Mouse (Mus musculus): ENCODE data around the gene Olfr675. TPM values are rescaled to one million over a fixed set of nuclear protein-coding genes. Genes with fewer than 3 reads are reported as not detected.
"Not testable (repeated sequence)": the region's sequence is repeated elsewhere in the genome, so short reads cannot be mapped to it uniquely, and the experiment has no call there.

Olfr675 gene
- polyA plus RNA-seq (2014; fragmentation: Nextera tagmentation; extraction: Ambion mirVana) = not detected in 2 replicates

GRCm38 (mm10) chr7:105028360-105028759 is at the start of gene Olfr675:
TSS of gene Olfr675 (minus strand) at chr7:105028460.
- H3K4me1 ChIP-seq (ENCODE audit: control insufficient read depth, insufficient read depth, low read length) = no peaks in the 10 kb centered on the region
- ATAC-seq (ENCODE audit: insufficient number of reproducible peaks, insufficient read depth, low FRiP score, low read depth) = no peak
- 76% methylated on average over 1 of the region's 1 CpGs for WGBS

GRCm38 (mm10) chr7:105064175-105064574 is 35.9 kb upstream of the Olfr675 start, which contains the start of gene Olfr678:
TSS of gene Olfr678 (plus strand) at chr7:105064475.
- no peak for ATAC-seq (ENCODE audit: insufficient number of reproducible peaks, insufficient read depth, low FRiP score, low read depth)
- H3K9ac ChIP-seq (replicated peaks; ENCODE audit: low read depth, low read length) = no peak within 1 kb of the TSS
- no peaks in the 10 kb centered on the region for H3K4me1 ChIP-seq (ENCODE audit: control insufficient read depth, insufficient read depth, low read length)
- no peaks in the 10 kb centered on the region for H3K36me3 ChIP-seq (ENCODE audit: control insufficient read depth, insufficient read depth, low read length)
- no peaks in the 10 kb centered on the region for H3K9me3 ChIP-seq (ENCODE audit: control insufficient read depth, low read depth, low read length)
- H3K27me3 ChIP-seq (ENCODE audit: control insufficient read depth, insufficient read depth, low read length) = no peaks in the 10 kb centered on the region
- H3K27ac ChIP-seq (ENCODE audit: low read length) = no peak within 1 kb of the TSS
- H3K4me3 ChIP-seq (ENCODE audit: low read depth, low read length) = no peak within 1 kb of the TSS
- WGBS = 94% methylated on average over 1 of the region's 1 CpGs
- no peak within 1 kb of the TSS for H3K4me2 ChIP-seq (replicated peaks; ENCODE audit: low read depth, low read length)

More at GRCm38 (mm10) chr7:105028360-105028759, at the start of gene Olfr675:
- H3K27me3 ChIP-seq (ENCODE audit: control insufficient read depth, insufficient read depth, low read length) = no peaks in the 10 kb centered on the region
- H3K36me3 ChIP-seq (ENCODE audit: control insufficient read depth, insufficient read depth, low read length) = no peaks in the 10 kb centered on the region
- no peak within 1 kb of the TSS for H3K27ac ChIP-seq (ENCODE audit: low read length)
- H3K4me3 ChIP-seq (ENCODE audit: low read depth, low read length) = no peak within 1 kb of the TSS
- no peak within 1 kb of the TSS for H3K4me2 ChIP-seq (replicated peaks; ENCODE audit: low read depth, low read length)
- H3K9me3 ChIP-seq (ENCODE audit: control insufficient read depth, low read depth, low read length) = no peaks in the 10 kb centered on the region
- H3K9ac ChIP-seq (replicated peaks; ENCODE audit: low read depth, low read length) = no peak within 1 kb of the TSS

GRCm38 (mm10) chr7:105058951-105059350 is 30.7 kb upstream of the Olfr675 start:
- H3K27me3 ChIP-seq (ENCODE audit: control insufficient read depth, insufficient read depth, low read length) = no peaks in the 10 kb centered on the region
- H3K4me1 ChIP-seq (ENCODE audit: control insufficient read depth, insufficient read depth, low read length) = no peaks in the 10 kb centered on the region
- H3K9ac ChIP-seq (replicated peaks; ENCODE audit: low read depth, low read length) = no peak overlapping the region
- no peak overlapping the region for H3K4me2 ChIP-seq (replicated peaks; ENCODE audit: low read depth, low read length)
- no peak overlapping the region for H3K27ac ChIP-seq (ENCODE audit: low read length)
- no peak overlapping the region for H3K4me3 ChIP-seq (ENCODE audit: low read depth, low read length)
- no peaks in the 10 kb centered on the region for H3K36me3 ChIP-seq (ENCODE audit: control insufficient read depth, insufficient read depth, low read length)
- H3K9me3 ChIP-seq (ENCODE audit: control insufficient read depth, low read depth, low read length) = no peaks in the 10 kb centered on the region
- ATAC-seq (ENCODE audit: insufficient number of reproducible peaks, insufficient read depth, low FRiP score, low read depth) = no peak

GRCm38 (mm10) chr7:105033836-105034235 is 5.6 kb upstream of the Olfr675 start:
- H3K27ac ChIP-seq (ENCODE audit: low read length); H3K9me3 ChIP-seq (ENCODE audit: control insufficient read depth, low read depth, low read length); H3K9ac ChIP-seq (replicated peaks; ENCODE audit: low read depth, low read length); H3K4me3 ChIP-seq (ENCODE audit: low read depth, low read length); H3K36me3 ChIP-seq (ENCODE audit: control insufficient read depth, insufficient read depth, low read length); ATAC-seq (ENCODE audit: insufficient number of reproducible peaks, insufficient read depth, low FRiP score, low read depth); H3K4me1 ChIP-seq (ENCODE audit: control insufficient read depth, insufficient read depth, low read length); H3K27me3 ChIP-seq (ENCODE audit: control insufficient read depth, insufficient read depth, low read length); H3K4me2 ChIP-seq (replicated peaks; ENCODE audit: low read depth, low read length): not testable (repeated sequence)
- WGBS = 49% methylated on average over 5 of the region's 5 CpGs

- Histone ChIP-seq H3K4me1 (ENCODE audit: control insufficient read depth, insufficient read depth, low read length) (no peaks in the 10 kb centered on the region), H3K4me2 (replicated peaks; ENCODE audit: low read depth, low read length) (no peak within 1 kb of the TSS), H3K9ac (replicated peaks; ENCODE audit: low read depth, low read length) (no peak within 1 kb of the TSS), H3K4me3 (ENCODE audit: low read depth, low read length) (no peak within 1 kb of the TSS), H3K9me3 (ENCODE audit: control insufficient read depth, low read depth, low read length) (no peaks in the 10 kb centered on the region), H3K27ac (ENCODE audit: low read length) (no peak within 1 kb of the TSS), H3K36me3 (ENCODE audit: control insufficient read depth, insufficient read depth, low read length) (no peaks in the 10 kb centered on the region), H3K27me3 (ENCODE audit: control insufficient read depth, insufficient read depth, low read length) (no peaks in the 10 kb centered on the region)
- no peak for ATAC-seq (ENCODE audit: insufficient number of reproducible peaks, insufficient read depth, low FRiP score, low read depth)
Measured at GRCm38 (mm10) chr7:105032398-105032797, 4.1 kb upstream of the Olfr675 start, which contains the start of gene Olfr676. TSS of gene Olfr676 (plus strand) at chr7:105032698.

- Histone ChIP-seq H3K36me3 (ENCODE audit: control insufficient read depth, insufficient read depth, low read length) (no peaks in the 10 kb centered on the region), H3K27ac (ENCODE audit: low read length) (no peak overlapping the region), H3K27me3 (ENCODE audit: control insufficient read depth, insufficient read depth, low read length) (no peaks in the 10 kb centered on the region), H3K4me2 (replicated peaks; ENCODE audit: low read depth, low read length) (no peak overlapping the region), H3K4me3 (ENCODE audit: low read depth, low read length) (no peak overlapping the region), H3K9me3 (ENCODE audit: control insufficient read depth, low read depth, low read length) (no peaks in the 10 kb centered on the region), H3K4me1 (ENCODE audit: control insufficient read depth, insufficient read depth, low read length) (no peaks in the 10 kb centered on the region), H3K9ac (replicated peaks; ENCODE audit: low read depth, low read length) (no peak overlapping the region)
- WGBS = 54% methylated on average over 1 of the region's 1 CpGs
- no peak for ATAC-seq (ENCODE audit: insufficient number of reproducible peaks, insufficient read depth, low FRiP score, low read depth)
Measured at GRCm38 (mm10) chr7:105022530-105022929, 5.7 kb downstream of the Olfr675 start.

GRCm38 (mm10) chr7:105001929-105002328 is 26.3 kb downstream of the Olfr675 start, which contains the start of gene Olfr672:
TSS of gene Olfr672 (minus strand) at chr7:105002029.
- no peak for ATAC-seq (ENCODE audit: insufficient number of reproducible peaks, insufficient read depth, low FRiP score, low read depth)
- Histone ChIP-seq H3K4me2 (replicated peaks; ENCODE audit: low read depth, low read length) (no peak within 1 kb of the TSS), H3K4me1 (ENCODE audit: control insufficient read depth, insufficient read depth, low read length) (no peaks in the 10 kb centered on the region), H3K4me3 (ENCODE audit: low read depth, low read length) (no peak within 1 kb of the TSS), H3K27me3 (ENCODE audit: control insufficient read depth, insufficient read depth, low read length) (no peaks in the 10 kb centered on the region), H3K9me3 (ENCODE audit: control insufficient read depth, low read depth, low read length) (no peaks in the 10 kb centered on the region), H3K36me3 (ENCODE audit: control insufficient read depth, insufficient read depth, low read length) (no peaks in the 10 kb centered on the region), H3K9ac (replicated peaks; ENCODE audit: low read depth, low read length) (no peak within 1 kb of the TSS), H3K27ac (ENCODE audit: low read length) (no peak within 1 kb of the TSS)

- no peaks in the 10 kb centered on the region for H3K36me3 ChIP-seq (ENCODE audit: control insufficient read depth, insufficient read depth, low read length)
- H3K4me2 ChIP-seq (replicated peaks; ENCODE audit: low read depth, low read length) = no peak within 1 kb of the TSS
- no peak within 1 kb of the TSS for H3K9ac ChIP-seq (replicated peaks; ENCODE audit: low read depth, low read length)
- no peak for ATAC-seq (ENCODE audit: insufficient number of reproducible peaks, insufficient read depth, low FRiP score, low read depth)
- no peaks in the 10 kb centered on the region for H3K4me1 ChIP-seq (ENCODE audit: control insufficient read depth, insufficient read depth, low read length)
- no peaks in the 10 kb centered on the region for H3K27me3 ChIP-seq (ENCODE audit: control insufficient read depth, insufficient read depth, low read length)
- 79% methylated on average over 1 of the region's 1 CpGs for WGBS
- H3K9me3 ChIP-seq (ENCODE audit: control insufficient read depth, low read depth, low read length) = no peaks in the 10 kb centered on the region
- H3K4me3 ChIP-seq (ENCODE audit: low read depth, low read length) = no peak within 1 kb of the TSS
- H3K27ac ChIP-seq (ENCODE audit: low read length) = no peak within 1 kb of the TSS
Measured at GRCm38 (mm10) chr7:104979026-104979425, 49.2 kb downstream of the Olfr675 start, which contains the start of gene Olfr671. TSS of gene Olfr671 (minus strand) at chr7:104979126.

GRCm38 (mm10) chr7:104972507-104972906 is 55.8 kb downstream of the Olfr675 start:
- H3K36me3 ChIP-seq (ENCODE audit: control insufficient read depth, insufficient read depth, low read length); H3K4me1 ChIP-seq (ENCODE audit: control insufficient read depth, insufficient read depth, low read length); ATAC-seq (ENCODE audit: insufficient number of reproducible peaks, insufficient read depth, low FRiP score, low read depth); H3K9me3 ChIP-seq (ENCODE audit: control insufficient read depth, low read depth, low read length); H3K27me3 ChIP-seq (ENCODE audit: control insufficient read depth, insufficient read depth, low read length); H3K27ac ChIP-seq (ENCODE audit: low read length); H3K4me2 ChIP-seq (replicated peaks; ENCODE audit: low read depth, low read length); H3K4me3 ChIP-seq (ENCODE audit: low read depth, low read length); H3K9ac ChIP-seq (replicated peaks; ENCODE audit: low read depth, low read length): not testable (repeated sequence)
- WGBS = 68% methylated on average over 2 of the region's 2 CpGs

All from stomach, embryonic 14.5 days (tissue).